Mouse (Mus musculus) heart, embryonic 11.5 days (tissue): ENCODE data around the gene Tex36. TPM values are rescaled to one million over a fixed set of nuclear protein-coding genes. Genes with fewer than 3 reads are reported as not detected.

Experiments used
- ATAC-seq: fragments of 200-750 bp; cut with Nextera tagmentation; replicated peaks from 2 replicates; pipeline ENCODE4 v1.8.0; 2017; ENCODE audit warnings: moderate library complexity; ENCODE audit not compliant: insufficient number of reproducible peaks, low FRiP score, low TSS enrichment
- H3K27ac ChIP-seq: fragments of 300-500 bp; sonication (generic); 2 replicates; pipeline ENCODE4 v1.5.1; 2014; ENCODE audit warnings: mild to moderate bottlenecking, low read depth, low read length
- H3K27me3 ChIP-seq: fragments of 300-500 bp; sonication (generic); 2 replicates; pipeline ENCODE4 v1.6.1; 2014; ENCODE audit warnings: mild to moderate bottlenecking, low read length, mixed read lengths; ENCODE audit not compliant: control insufficient read depth, insufficient read depth
- H3K36me3 ChIP-seq: fragments of 300-500 bp; sonication (generic); 2 replicates; pipeline ENCODE4 v1.6.1; 2014; ENCODE audit warnings: mild to moderate bottlenecking, low read length, moderate library complexity, mixed read lengths; ENCODE audit not compliant: control insufficient read depth, insufficient read depth
- H3K4me1 ChIP-seq: fragments of 300-500 bp; sonication (generic); 2 replicates; pipeline ENCODE4 v1.6.1; 2014; ENCODE audit warnings: low read length; ENCODE audit not compliant: control insufficient read depth, insufficient read depth
- H3K4me2 ChIP-seq: fragments of 300-500 bp; sonication (generic); 2 replicates; pipeline ENCODE4 v1.6.1; 2014; ENCODE audit warnings: mild to moderate bottlenecking, moderate library complexity
- H3K4me3 ChIP-seq: fragments of 300-500 bp; sonication (generic); 2 replicates; pipeline ENCODE4 v1.5.1; 2014; ENCODE audit warnings: low read depth, low read length
- H3K9ac ChIP-seq: fragments of 300-500 bp; sonication (generic); 2 replicates; pipeline ENCODE4 v1.6.1; 2014; ENCODE audit warnings: mild to moderate bottlenecking, low read depth, low read length, moderate library complexity
- H3K9me3 ChIP-seq: fragments of 300-500 bp; sonication (generic); replicated peaks from 2 replicates; pipeline ENCODE4 v1.6.1; 2016; ENCODE audit warnings: low read length; ENCODE audit not compliant: control insufficient read depth
- WGBS: fragments of 180-500 bp; shearing (Covaris S2); extraction: QIAGEN DNeasy Blood & Tissue Kit; methylation state at CpG from one replicate; pipeline ENCODE4 v1.1.7; 2014; ENCODE audit not compliant: insufficient replicate concordance; 5-methylcytosine and 5-hydroxymethylcytosine counted together
- polyA plus RNA-seq: library from polyadenylated mRNA; unstranded; fragments of >200 nt; fragmentation: Nextera tagmentation; extraction: Ambion mirVana; gene quantifications from 2 replicates; pipeline ENCODE4 v1.2.1, GENCODE M21; 2014

The Tex36 gene
- polyA plus RNA-seq, 1 experiment from 2014 or later, result not detected

DNA sequence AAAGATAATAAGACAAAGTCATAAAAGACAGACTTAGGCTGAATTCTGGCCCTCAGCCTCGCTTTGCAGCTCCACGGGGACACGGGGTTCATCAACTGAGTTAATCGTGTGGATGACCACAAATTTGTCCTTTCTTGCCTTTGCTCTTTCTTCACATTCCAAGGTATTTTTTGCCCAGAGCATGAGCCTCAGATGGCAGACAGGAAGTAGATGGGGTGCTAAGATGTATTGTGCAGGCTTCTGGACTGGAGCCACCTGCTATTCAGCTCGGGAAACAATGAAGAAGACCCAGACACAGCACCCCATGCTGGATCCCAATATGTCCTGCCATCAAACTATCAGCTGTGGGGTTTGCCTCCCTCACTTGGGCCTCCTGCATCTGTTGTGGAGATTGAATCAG, 5.4 kb upstream of the Tex36 start:
- Histone ChIP-seq H3K27me3 (no peaks in the 10 kb centered on the region), H3K36me3 (no peaks in the 10 kb centered on the region), H3K4me1 (no peaks in the 10 kb centered on the region), H3K9me3 (no peaks in the 10 kb centered on the region), H3K9ac (no peak overlapping the region), H3K4me2 (no peak overlapping the region), H3K27ac (no peak overlapping the region), H3K4me3 (no peak overlapping the region)
- WGBS, result 72% methylated on average over 5 of the region's 5 CpGs
- no peak for ATAC-seq

DNA sequence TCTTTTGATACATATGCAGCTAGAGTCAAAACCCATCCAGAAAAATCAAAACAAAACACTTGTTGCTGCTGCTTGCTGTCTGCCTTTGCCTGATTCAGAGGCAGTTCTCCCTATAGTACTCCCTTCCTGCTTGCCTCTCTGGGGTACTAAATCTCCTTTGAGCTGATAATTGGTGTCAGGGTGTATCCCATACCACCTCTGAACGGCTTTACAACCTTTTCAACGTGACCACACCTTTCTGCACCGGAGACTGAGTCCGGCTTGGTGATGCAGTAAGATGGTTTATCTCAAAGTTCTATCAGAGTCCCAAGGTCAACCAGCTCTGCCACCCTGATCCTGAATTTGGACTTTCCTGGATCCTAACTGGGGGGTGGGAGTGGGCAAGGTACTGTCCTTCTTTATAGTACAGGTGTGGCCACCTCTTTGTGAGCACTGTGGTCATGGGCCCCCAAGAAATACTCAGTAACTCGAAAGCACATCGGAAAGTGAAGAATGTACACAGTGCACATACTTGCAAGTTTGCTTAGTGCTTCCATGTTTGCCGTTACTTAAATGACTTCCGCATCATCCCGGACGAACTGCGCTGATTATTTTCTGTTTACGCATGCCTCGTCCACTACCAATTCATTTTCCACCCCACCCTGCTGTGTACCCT, 2.6 kb upstream of the Tex36 start:
- H3K9ac ChIP-seq, result no peak overlapping the region
- no peaks in the 10 kb centered on the region for H3K9me3 ChIP-seq
- no peak overlapping the region for H3K4me3 ChIP-seq
- H3K27me3 ChIP-seq, result no peaks in the 10 kb centered on the region
- no peak for ATAC-seq
- no peaks in the 10 kb centered on the region for H3K36me3 ChIP-seq
- H3K4me1 ChIP-seq, result no peaks in the 10 kb centered on the region
- no peak overlapping the region for H3K27ac ChIP-seq
- 79% methylated on average over 13 of the region's 13 CpGs for WGBS
- H3K4me2 ChIP-seq, result no peak overlapping the region

DNA sequence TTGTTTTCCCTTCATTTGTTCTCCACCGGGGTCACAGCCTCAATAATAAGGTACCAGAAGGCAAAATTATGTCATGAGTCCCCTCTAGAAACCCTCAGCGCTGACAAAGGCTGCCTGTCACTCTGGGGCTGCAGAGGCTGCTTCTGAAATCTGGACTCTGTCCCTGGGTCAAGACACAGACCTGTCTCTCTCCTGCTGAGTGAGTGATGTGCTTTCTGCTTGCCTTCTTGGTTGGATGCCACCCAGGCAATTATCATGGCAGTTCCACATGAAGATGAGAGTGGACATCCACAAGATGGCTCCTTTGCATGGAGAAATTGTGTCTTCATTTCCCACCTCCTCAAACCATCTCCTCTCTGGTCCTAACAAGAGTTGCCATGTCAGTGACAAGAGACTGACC, 1.2 kb upstream of the Tex36 start:
- no peak overlapping the region for H3K4me3 ChIP-seq

DNA sequence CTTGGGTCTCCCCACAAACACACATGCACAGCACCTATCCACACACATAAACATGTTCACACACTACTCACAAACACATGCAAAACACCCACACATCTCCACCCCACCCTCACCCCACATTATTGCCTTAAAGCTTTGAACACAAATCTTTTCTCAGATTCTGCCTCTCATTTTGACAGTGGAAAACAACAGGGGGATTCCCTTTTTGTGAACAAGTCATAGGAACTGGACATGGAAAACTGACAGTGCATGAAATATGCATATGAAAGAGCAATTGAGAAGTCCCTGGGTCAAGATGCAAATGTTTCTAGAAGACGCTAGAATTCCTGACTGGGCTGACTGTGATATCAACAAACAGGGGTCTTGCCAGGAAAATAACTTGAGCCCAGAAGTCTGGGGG, 1.4 kb downstream of the Tex36 start:
- Histone ChIP-seq H3K9me3 (no peaks in the 10 kb centered on the region), H3K9ac (no peak overlapping the region), H3K27me3 (no peaks in the 10 kb centered on the region), H3K27ac (no peak overlapping the region), H3K4me3 (no peak overlapping the region), H3K4me1 (0 out of 2 replicates have a peak, but pooled peaks cover 2% of the 10 kb centered on the region), H3K4me2 (no peak overlapping the region), H3K36me3 (no peaks in the 10 kb centered on the region)
- WGBS, result 57% methylated on average over 1 of the region's 1 CpGs
- no peak for ATAC-seq

More for the DNA sequence above, 1.2 kb upstream of the Tex36 start:
- Histone ChIP-seq H3K27ac (no peak overlapping the region), H3K36me3 (no peaks in the 10 kb centered on the region), H3K27me3 (no peaks in the 10 kb centered on the region), H3K9me3 (no peaks in the 10 kb centered on the region), H3K4me1 (0 out of 2 replicates have a peak, but pooled peaks cover 2% of the 10 kb centered on the region), H3K9ac (no peak overlapping the region), H3K4me2 (no peak overlapping the region)
- ATAC-seq, result no peak
- whole genome bisulfite sequencing, result 71% methylated on average over 2 of the region's 2 CpGs

DNA sequence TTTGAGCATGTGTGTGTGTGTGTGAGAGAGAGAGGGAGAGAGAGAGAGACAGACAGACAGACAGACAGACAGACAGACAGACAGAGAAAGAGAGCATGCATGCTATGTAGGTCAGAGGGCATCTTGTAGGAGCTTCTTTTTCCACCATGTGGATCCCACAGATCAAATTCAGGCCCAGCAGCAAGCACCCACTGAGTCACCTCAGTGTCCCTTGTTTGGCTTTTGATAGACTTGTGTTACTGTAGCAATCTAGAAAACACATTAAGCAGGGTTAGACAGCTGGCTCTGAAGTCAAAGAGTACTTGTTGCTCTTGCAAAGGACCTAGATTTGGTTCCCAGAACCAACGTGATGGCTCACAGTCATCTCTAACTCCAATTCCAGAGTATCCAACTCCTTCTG, 10.2 kb downstream of the Tex36 start:
- Histone ChIP-seq H3K36me3 (no peaks in the 10 kb centered on the region), H3K4me2 (no peak overlapping the region), H3K27ac (no peak overlapping the region), H3K9ac (no peak overlapping the region), H3K9me3 (no peaks in the 10 kb centered on the region), H3K4me3 (no peak overlapping the region), H3K27me3 (no peaks in the 10 kb centered on the region), H3K4me1 (no peaks in the 10 kb centered on the region)
- ATAC-seq, result no peak
- 58% methylated on average over 1 of the region's 1 CpGs for WGBS

DNA sequence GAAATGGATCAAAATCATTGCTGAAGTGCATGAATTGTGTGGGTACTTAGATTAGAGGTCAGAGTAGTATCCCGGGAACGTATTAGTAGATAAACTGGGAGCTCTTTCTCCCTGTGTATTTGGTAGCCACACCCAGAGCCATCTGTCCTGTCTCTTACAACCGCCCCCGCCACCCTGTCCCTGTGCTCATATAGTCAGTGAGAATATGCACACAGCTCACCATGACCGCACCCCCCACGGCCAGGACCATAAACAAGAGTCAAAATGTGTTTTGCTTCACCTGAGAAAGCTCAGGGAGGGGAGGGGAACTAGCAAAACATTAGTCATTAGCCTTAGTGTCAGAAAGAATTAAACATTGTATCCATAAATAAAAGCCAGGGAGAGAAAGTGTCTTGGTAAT, 18.7 kb downstream of the Tex36 start:
- H3K9ac ChIP-seq, result no peak overlapping the region
- no peak overlapping the region for H3K4me3 ChIP-seq
- no peak overlapping the region for H3K27ac ChIP-seq
- no peaks in the 10 kb centered on the region for H3K9me3 ChIP-seq
- H3K27me3 ChIP-seq, result no peaks in the 10 kb centered on the region
- no peaks in the 10 kb centered on the region for H3K4me1 ChIP-seq
- no peak overlapping the region for H3K4me2 ChIP-seq
- no peak for ATAC-seq
- 72% methylated on average over 6 of the region's 6 CpGs for WGBS
- H3K36me3 ChIP-seq, result no peaks in the 10 kb centered on the region

DNA sequence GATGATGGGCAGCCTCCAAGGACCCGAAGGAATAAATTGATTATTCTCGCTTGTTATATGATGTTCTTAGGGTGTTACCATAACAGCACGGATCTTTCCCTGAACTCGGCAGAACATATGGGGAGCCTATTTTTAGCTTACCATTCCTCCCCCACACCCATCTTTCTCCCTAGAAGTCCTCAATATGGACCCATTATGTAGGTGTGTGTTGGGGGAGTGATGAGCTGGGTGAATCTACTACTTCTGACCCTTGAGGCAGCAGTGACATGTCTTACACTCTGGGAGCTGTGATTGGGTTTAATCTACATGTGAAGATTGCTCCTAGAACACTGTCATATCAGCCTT, 21.7 kb downstream of the Tex36 start:
- WGBS, result 83% methylated on average over 4 of the region's 4 CpGs
- no peaks in the 10 kb centered on the region for H3K4me1 ChIP-seq
- H3K4me3 ChIP-seq, result no peak overlapping the region
- H3K36me3 ChIP-seq, result no peaks in the 10 kb centered on the region
- no peak overlapping the region for H3K9ac ChIP-seq
- no peaks in the 10 kb centered on the region for H3K27me3 ChIP-seq
- no peak overlapping the region for H3K27ac ChIP-seq
- H3K9me3 ChIP-seq, result no peaks in the 10 kb centered on the region
- no peak overlapping the region for H3K4me2 ChIP-seq
- ATAC-seq, result no peak

DNA sequence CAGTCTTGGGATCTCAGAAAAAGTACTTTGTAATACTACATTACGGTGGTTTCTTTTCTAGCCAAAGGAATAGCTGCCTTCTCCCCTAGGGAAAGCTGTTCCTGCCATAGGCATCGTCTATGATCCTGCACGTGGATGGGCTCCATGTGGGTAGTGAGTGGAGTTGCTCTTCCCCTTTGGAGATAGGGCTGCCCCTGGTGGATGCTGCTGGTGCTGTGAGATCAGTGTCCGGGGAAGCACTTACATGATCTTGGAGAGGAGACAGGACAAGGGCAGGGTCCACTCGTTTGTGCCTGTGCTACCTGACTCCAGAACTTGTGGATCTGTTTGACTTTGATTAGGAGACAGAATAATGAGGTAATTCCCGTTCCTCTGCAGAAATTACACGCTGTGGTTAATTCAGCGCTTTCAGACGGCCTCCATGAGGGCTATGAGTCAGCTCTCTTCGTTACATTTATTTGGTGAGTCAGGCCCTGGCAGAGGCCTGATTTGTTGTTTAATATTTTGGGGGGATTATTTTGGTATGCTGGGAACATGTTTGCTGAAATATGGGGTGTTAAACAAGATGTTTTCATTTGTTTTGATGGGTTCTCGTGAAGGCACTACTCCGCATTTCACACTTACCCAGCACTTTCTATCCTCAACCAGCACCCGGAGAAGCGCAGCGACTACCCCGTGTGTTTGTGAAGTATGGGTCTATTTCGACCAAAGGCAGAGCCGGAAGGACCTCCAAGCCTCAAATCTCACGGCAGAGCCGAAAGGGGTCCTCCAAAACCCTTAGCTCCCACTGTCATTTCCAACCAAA, 22.3 kb downstream of the Tex36 start:
- H3K4me1 ChIP-seq, result no peaks in the 10 kb centered on the region
- no peak overlapping the region for H3K4me2 ChIP-seq
- no peaks in the 10 kb centered on the region for H3K9me3 ChIP-seq
- H3K27me3 ChIP-seq, result no peaks in the 10 kb centered on the region
- H3K36me3 ChIP-seq, result no peaks in the 10 kb centered on the region
- WGBS, result 73% methylated on average over 20 of the region's 20 CpGs
- H3K4me3 ChIP-seq, result no peak overlapping the region
- ATAC-seq, result no peak
- no peak overlapping the region for H3K27ac ChIP-seq
- no peak overlapping the region for H3K9ac ChIP-seq

DNA sequence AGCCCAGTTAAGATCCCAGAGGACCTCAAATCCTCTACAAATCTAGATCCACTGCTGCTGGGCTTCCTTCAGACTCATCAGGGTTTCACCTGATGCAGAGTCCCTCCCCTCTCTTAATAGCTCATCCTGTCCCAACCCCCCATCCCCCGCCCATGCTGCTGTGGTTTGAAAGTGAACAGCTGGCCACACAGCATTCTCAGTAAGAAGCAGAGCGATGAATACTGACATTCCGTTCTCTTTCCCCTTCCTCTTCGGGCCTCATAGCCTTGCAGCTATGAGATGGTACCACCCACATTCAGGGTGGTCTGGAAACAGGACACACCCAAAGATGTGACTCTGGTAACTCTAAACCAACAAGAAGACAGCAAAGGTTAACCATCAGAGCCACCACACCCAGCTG, 25.1 kb downstream of the Tex36 start:
- no peak for ATAC-seq
- no peak overlapping the region for H3K9ac ChIP-seq
- H3K36me3 ChIP-seq, result no peaks in the 10 kb centered on the region
- WGBS, result 29% methylated on average over 4 of the region's 4 CpGs
- no peak overlapping the region for H3K27ac ChIP-seq
- H3K4me1 ChIP-seq, result no peaks in the 10 kb centered on the region
- no peaks in the 10 kb centered on the region for H3K9me3 ChIP-seq
- no peaks in the 10 kb centered on the region for H3K27me3 ChIP-seq
- H3K4me3 ChIP-seq, result no peak overlapping the region
- no peak overlapping the region for H3K4me2 ChIP-seq
